Mouse (Mus musculus) CH12.LX (cell line): ENCODE data around the gene Chd2.
A peak's percentile ranks its signal among the peaks of the same experiment; 100 is the strongest.

Experiments used
- CHD1 ChIP-seq: IDR thresholded peaks from 2 replicates; pipeline ENCODE4 v1.6.1; 2012; ENCODE audit warnings: low read depth, low read length, improper control_type of control experiment, inconsistent platforms
- CHD2 ChIP-seq: IDR thresholded peaks from 2 replicates; pipeline ENCODE4 v1.6.1; 2011; ENCODE audit warnings: low read length, improper control_type of control experiment
- CTCF ChIP-seq, 2 experiments: IDR thresholded peaks in 1 of 2; conservative IDR thresholded peaks in 1 of 2; 2 replicates each; pipeline ENCODE4 v1.5.1; 2011 to 2012; ENCODE audit warnings: low read depth in 2 of 2, low read length in 2 of 2, improper control_type of control experiment in 1 of 2, inconsistent platforms in 1 of 2, mild to moderate bottlenecking in 1 of 2, moderate library complexity in 1 of 2
- E2F4 ChIP-seq: IDR thresholded peaks from 2 replicates; pipeline ENCODE4 v1.6.1; 2011; ENCODE audit warnings: low read depth, low read length, improper control_type of control experiment; ENCODE audit not compliant: insufficient replicate concordance
- ELF1 ChIP-seq: IDR thresholded peaks from 2 replicates; pipeline ENCODE4 v1.6.1; 2014; ENCODE audit warnings: low read depth, mild to moderate bottlenecking, inconsistent platforms, low read length, improper control_type of control experiment
- EP300 ChIP-seq: IDR thresholded peaks from 2 replicates; pipeline ENCODE4 v1.6.1; 2011; ENCODE audit warnings: low read length, improper control_type of control experiment
- GABPA ChIP-seq: IDR thresholded peaks from 2 replicates; pipeline ENCODE4 v1.6.1; 2012; ENCODE audit warnings: low read depth, low read length, improper control_type of control experiment, inconsistent platforms; ENCODE audit not compliant: insufficient replicate concordance
- JUND ChIP-seq: conservative IDR thresholded peaks from 2 replicates; pipeline ENCODE4 v1.6.1; 2011; ENCODE audit warnings: low read depth, low read length, improper control_type of control experiment
- KAT2A ChIP-seq: IDR thresholded peaks from 2 replicates; pipeline ENCODE4 v1.6.1; 2012; ENCODE audit warnings: low read length, improper control_type of control experiment, inconsistent platforms; ENCODE audit not compliant: insufficient replicate concordance
- MAFK ChIP-seq: IDR thresholded peaks from 2 replicates; pipeline ENCODE4 v1.6.1; 2011; ENCODE audit warnings: low read length, improper control_type of control experiment; ENCODE audit not compliant: insufficient replicate concordance
- NRF1 ChIP-seq: IDR thresholded peaks from 2 replicates; pipeline ENCODE4 v1.6.1; 2014; ENCODE audit warnings: low read depth, mild to moderate bottlenecking, inconsistent platforms, low read length, improper control_type of control experiment, moderate library complexity
- POLR2A ChIP-seq: IDR thresholded peaks from 2 replicates; pipeline ENCODE4 v1.6.1; 2011; ENCODE audit warnings: low read depth, mild to moderate bottlenecking, improper control_type of control experiment, low read length
- UBTF ChIP-seq: IDR thresholded peaks from 2 replicates; pipeline ENCODE4 v1.6.1; 2012; ENCODE audit warnings: low read depth, mild to moderate bottlenecking, inconsistent platforms, low read length, improper control_type of control experiment, moderate library complexity
- USF1 ChIP-seq: IDR thresholded peaks from 2 replicates; pipeline ENCODE4 v1.6.1; 2014; ENCODE audit warnings: low read depth, mild to moderate bottlenecking, inconsistent platforms, low read length, improper control_type of control experiment

- no peak for TF ChIP-seq E2F4
- TF ChIP-seq JUND, result no peak
- no peak for TF ChIP-seq CTCF (conservative IDR thresholded peaks at IDR 0.05 in 1 of 2, IDR thresholded peaks at IDR 0.05 in 1 of 2; ENCODE audit: low read depth in 2 of 2, low read length in 2 of 2)
- no peak for TF ChIP-seq CHD2
- TF ChIP-seq GABPA, result no peak
- no peak for TF ChIP-seq CHD1
- no peak for TF ChIP-seq USF1
- no peak for TF ChIP-seq KAT2A
- TF ChIP-seq NRF1, result no peak
- no peak for TF ChIP-seq ELF1
- 0 out of 2 replicates have a peak, but pooled peaks have one; percentile 19 for TF ChIP-seq POLR2A
- TF ChIP-seq UBTF, result no peak
- no peak for TF ChIP-seq MAFK
- no peak for TF ChIP-seq EP300
Measured at GRCm38 (mm10) chr7:73519060-73519796, 22.4 kb downstream of the Chd2 start.
